Mouse (Mus musculus) G1E-ER4 (cell line): ENCODE data around the gene Endod1. TPM values are rescaled to one million over a fixed set of nuclear protein-coding genes. Genes with fewer than 3 reads are reported as not detected.
A peak's percentile ranks its signal among the peaks of the same experiment; 100 is the strongest.

Source experiments
- GATA1 ChIP-seq: IDR thresholded peaks from one replicate; pipeline ENCODE4 v1.8.0; 2012; ENCODE audit warnings: low read length, inconsistent platforms
- polyA plus RNA-seq: library from polyadenylated mRNA; stranded (reverse); fragments of >175 nt; gene quantifications from 2 replicates; pipeline ENCODE4 v1.2.3, GENCODE M21; 2012

Endod1 gene
- 16.2 and 19.2 TPM in 2 replicates for polyA plus RNA-seq

- TF ChIP-seq GATA1: no peak
Observed at GRCm38 (mm10) chr9:14381353-14382055, at the start of gene Endod1. TSS of gene Endod1 (minus strand) at chr9:14381507.

DNA sequence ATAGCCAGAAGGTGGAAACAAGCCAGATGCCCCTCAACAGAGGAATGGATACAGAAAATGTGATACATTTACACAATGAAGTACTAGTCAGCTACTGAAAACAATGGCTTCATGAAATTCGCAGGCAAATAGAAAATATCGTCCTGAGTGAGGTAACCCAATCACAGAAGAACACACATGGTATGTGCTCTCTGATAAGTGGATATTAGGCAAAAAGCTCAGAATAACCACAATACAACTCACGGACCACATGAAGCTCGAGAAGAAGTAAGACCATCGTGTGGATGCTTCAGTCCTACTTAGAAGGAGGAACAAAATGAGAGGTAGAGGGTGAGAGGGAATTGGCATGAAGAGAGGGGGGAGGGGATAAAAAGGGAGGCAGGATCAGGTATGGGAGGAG lies 27.8 kb upstream of the Endod1 start:
- TF ChIP-seq GATA1: no peak

DNA sequence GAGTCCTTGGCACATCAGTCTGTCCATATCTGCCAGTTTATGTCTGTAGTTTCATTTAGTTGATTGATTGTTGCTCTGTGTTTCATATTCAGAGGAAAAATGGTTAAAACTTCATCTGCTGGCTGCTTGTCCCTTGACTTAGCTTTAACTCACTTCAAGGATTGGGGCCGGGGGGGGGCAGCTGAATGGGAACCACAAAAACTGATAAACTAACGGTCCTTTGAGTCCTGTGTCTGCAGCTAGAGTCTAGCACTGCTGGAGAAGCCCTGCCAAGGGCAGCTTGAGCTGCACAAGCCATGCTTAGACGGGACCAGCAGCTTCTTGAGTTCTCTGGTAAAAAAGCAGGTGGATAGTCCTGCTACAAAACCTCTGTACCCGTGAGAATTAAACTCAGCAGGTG lies 26.7 kb upstream of the Endod1 start:
- no peak for TF ChIP-seq GATA1

DNA sequence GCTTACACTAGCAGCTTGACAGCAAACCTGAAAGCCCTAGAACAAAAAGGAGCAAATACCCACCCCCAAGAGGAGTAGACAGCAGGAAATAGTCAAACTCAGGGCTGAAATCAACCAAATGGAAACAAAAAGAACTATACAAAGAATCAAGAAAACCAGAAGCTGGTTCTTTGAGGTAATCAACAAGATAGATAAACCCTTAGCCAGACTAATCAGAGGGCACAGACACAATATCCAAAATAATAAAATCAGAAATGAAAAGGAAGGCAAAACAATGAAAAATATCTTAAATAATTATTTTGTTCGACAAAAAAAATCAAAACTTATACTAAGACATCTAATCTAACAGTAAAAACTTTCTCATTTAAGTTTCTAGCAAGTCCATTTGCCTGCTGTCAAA lies 24.7 kb upstream of the Endod1 start:
- TF ChIP-seq GATA1: no peak

DNA sequence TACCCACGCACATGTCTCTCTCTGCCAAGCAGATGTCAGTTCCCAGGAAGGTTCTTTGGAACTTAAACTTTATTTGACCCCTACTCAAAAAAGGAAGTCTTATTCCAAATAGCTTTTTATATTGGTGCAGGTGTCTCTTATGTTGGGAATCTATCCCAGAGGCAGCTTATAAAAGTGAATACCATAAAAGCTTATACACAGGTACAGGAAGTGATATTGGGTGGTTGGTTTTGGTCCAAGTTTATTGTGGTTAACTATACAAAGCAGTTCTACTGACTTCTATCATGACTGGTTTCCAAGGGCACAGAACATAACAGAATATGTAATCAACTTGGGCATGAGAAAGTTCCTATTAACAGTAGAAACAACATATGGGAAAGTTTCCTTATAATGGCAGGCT lies 20.8 kb upstream of the Endod1 start:
- TF ChIP-seq GATA1: no peak

DNA sequence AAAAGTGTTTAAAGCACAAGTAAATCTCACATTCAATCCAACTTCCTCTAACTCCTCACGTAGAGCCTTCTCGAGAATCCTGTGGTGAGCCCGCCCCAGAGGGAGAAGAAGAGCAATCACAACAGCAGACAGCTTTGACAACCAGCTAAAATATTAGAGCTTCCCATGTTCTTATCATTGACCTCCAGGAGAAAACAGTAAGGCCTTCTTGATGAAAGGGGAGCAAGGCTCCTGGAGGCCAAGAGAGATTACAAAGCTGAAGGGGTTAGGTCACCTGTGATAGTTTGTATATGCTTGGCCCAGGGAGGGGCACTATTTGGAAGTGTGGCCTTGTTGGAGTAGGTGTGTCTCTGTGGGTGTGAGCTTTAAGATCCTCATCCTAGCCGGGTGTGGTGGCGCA lies 19.1 kb upstream of the Endod1 start:
- TF ChIP-seq GATA1: no peak

DNA sequence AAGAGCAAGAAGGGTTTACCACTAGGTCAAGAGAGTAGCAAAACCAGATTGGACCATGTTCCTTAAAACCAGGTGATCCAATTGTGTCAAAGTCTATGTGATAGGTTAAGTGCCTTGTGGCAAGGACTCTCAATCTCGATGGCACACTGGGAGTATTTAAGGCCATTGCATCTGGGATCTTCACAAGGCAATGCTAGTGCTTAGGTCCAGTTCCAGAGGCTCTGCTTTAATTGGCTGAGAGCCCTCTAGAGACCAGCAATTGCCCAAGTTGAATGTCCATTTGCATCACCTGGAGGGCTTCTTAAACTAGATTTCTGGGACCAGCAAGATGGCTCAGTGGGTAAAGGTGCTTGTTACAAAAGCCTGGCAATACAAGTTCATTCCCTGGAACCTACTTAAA lies 17.6 kb upstream of the Endod1 start:
- no peak for TF ChIP-seq GATA1

GRCm38 (mm10) chr9:14398084-14398483 lies 16.8 kb upstream of the Endod1 start:
- TF ChIP-seq GATA1: no peak

GRCm38 (mm10) chr9:14397449-14397819 lies 16.1 kb upstream of the Endod1 start:
- no peak for TF ChIP-seq GATA1

DNA sequence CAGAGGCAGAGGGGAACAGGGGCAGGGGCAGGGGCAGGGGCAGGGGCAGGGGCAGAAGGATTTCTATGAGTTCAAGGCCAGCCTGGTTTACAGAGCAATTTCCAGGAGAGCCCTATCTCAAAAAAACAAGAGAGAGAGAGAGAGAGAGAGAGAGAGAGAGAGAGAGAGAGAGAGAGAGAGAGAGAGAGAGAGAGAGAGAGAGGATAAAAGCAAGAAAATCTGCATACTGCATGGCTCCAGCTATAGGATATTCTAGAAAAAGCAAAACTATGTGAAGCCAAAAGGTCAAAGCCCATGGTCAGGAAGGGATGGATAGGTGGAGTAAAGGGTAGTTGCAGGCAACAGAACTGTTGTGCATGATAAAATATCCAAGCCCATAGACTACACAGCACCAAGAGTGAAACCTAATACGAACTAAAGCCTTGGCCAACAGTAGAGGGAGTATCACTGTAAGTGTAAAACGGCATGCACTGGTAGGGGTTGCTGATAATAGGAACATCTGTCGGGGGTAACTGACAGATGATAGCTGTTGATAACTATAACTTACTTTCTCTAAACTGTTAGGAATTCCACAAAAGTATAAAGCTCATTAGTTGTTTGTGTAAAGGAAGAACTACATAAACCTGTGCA lies 15.6 kb upstream of the Endod1 start:
- peak; percentile 30 for TF ChIP-seq GATA1

GRCm38 (mm10) chr9:14396096-14396495 lies 14.8 kb upstream of the Endod1 start:
- TF ChIP-seq GATA1: no peak

DNA sequence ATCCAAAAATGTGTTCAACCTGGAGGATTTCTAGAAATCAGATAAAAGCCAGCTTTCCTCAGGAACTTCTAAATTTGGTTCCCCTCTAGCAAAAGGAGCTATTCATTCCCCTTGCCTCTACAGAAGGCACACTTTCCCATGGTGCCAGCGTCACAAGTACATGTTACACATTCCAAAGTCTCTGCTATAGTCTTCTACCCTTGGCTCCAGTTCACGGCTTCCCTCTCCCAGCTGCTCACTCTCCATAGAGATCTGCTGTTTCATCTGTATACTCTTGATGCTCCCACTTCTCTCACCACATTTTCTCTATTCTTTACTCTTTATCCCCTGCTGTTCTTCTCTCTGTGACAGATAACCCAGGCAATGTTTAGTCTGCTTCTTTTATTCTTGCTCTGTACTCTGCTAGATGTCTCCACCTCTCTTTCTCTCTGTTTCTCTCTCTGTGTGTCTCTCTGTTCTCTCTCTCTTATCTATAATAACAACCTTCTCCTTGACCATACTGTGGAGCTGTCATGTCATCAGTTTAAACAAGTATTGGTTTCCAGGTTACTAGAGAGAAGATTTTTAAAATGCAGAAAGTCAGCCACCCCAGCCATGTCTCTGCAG lies 13.8 kb upstream of the Endod1 start:
- TF ChIP-seq GATA1: no peak

- no peak for TF ChIP-seq GATA1
Observed at GRCm38 (mm10) chr9:14391841-14392318, 10.6 kb upstream of the Endod1 start.

DNA sequence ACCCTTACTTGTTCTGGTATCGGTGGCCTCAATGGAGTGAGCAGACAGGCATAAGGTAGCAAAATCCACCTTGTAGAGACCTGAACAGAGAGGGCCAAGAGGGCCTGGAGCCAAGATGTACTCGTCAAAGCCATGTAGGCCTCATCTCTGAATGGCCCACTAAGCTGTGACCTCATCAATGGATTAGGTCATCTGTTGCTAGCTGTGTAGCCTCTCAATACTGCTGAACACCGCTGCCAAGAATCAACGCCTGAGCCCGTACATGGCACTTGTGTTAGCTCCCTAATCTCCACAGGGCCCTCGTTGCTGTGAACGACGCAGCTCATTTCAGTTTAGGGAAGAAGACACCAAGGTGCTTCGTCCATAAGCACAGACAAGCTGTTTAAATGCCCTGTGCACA lies 10.0 kb upstream of the Endod1 start:
- TF ChIP-seq GATA1: no peak

DNA sequence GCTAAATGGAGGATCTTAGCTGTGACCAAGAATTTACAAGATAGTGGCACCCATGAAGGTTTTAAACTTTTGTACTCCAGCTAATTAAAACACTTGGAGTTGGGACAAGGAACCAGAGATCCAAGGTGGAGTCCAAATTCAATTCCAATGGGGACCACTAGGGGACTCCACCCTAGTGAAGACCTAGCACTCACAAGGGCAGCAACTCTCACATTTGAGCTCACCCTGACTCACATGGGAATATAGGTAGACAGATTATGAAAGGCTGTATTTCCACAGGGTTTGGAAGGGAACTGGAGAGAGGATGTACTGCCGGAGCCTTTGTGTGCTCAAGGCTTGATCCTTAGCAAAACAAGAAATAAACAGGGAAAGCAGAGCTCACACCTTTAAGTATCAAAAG lies 9.0 kb upstream of the Endod1 start:
- TF ChIP-seq GATA1: no peak

DNA sequence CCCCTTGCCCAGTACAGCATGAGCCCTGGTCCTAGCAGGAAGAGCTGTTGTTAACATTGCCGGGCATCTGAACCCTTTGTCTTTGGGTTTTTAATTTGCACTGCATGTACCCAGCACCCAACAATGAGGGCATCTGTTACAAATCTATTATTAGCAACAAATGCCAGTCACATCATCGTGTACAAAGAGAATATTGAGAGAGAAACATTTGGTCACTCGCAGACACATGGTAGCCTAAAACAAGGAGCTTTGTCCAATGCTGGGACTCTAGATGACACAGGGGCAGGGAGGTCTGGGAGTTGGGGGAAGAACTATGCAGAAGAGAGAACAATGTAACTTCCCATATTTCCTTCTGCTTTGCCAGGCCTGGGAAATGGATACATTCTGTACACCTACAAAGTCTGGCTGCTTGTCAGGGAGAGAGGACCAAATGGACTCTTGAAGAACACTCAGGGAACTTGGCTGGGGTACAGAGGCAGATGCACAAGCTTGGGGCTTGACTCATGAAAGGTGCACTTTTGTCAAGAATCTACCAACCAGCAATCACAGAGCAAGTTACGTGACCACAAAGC lies 7.8 kb upstream of the Endod1 start:
- no peak for TF ChIP-seq GATA1
